Mouse (Mus musculus): ENCODE data around the gene Krtap24-1.

- no peak for TF ChIP-seq CTCF (IDR thresholded peaks at IDR 0.05; ENCODE audit: low read depth, low read length)
- no peak for TF ChIP-seq EP300 (IDR thresholded peaks at IDR 0.05; ENCODE audit: insufficient read depth, low read depth, low read length)
- TF ChIP-seq POLR2A (IDR thresholded peaks at IDR 0.05; ENCODE audit: insufficient read depth, low read length): no peak
Observed at GRCm38 (mm10) chr16:88570136-88570535, 41.9 kb downstream of the Krtap24-1 start.
